Mouse (Mus musculus) activated CD4-positive, CD25-positive, alpha-beta regulatory T cell, adult 9 weeks (primary cell): ENCODE data around the gene Ndufv3. TPM values are rescaled to one million over a fixed set of nuclear protein-coding genes. Genes with fewer than 3 reads are reported as not detected.

Experiments used
- polyA plus RNA-seq: library from polyadenylated mRNA; unstranded; fragments of 100-300 nt; shearing (Covaris generic); gene quantifications from one replicate; pipeline ENCODE4 v1.2.1, GENCODE M21; 2017

Ndufv3 gene
- 270 TPM for polyA plus RNA-seq

GRCm38 (mm10) chr17:31519946-31520838, at the start of gene Ndufv3, which contains the start of gene Wdr4:
Gene Ndufv3, plus strand, starts transcription at chr17:31520115.
Gene Wdr4, minus strand, starts transcription at chr17:31519980.

GRCm38 (mm10) chr17:31564015-31564857, 44.3 kb downstream of the Ndufv3 start, which contains the start of gene Pknox1:
Gene Pknox1, plus strand, starts transcription at chr17:31564734.

Other genes starting within 250 kb of the Ndufv3 start
- 1.9 TPM for gene Rsph1, start 242.7 kb upstream of the Ndufv3 start, polyA plus RNA-seq
- gene Slc37a1, start 233.3 kb upstream of the Ndufv3 start, polyA plus RNA-seq = 48.6 TPM
- not detected for gene Pde9a, start 133.9 kb upstream of the Ndufv3 start, polyA plus RNA-seq
- gene Wdr4, start 135 bp upstream of the Ndufv3 start, polyA plus RNA-seq = 28.3 TPM
- gene Pknox1, start 44.6 kb downstream of the Ndufv3 start, polyA plus RNA-seq = 71.2 TPM
- gene Cbs, start 117.1 kb downstream of the Ndufv3 start, polyA plus RNA-seq = 0.06 TPM
- gene U2af1, start 138.8 kb downstream of the Ndufv3 start, polyA plus RNA-seq = 237 TPM
- gene Cryaa, start 157.7 kb downstream of the Ndufv3 start, polyA plus RNA-seq = not detected